Mouse (Mus musculus): ENCODE measurements at regions not wholly inside any gene's neighbourhood (a gene's known extent, or its start where the extent isn't known, plus 50 kb on each side); places are given as distances from the start of the nearest gene placed in this dataset.

DNA sequence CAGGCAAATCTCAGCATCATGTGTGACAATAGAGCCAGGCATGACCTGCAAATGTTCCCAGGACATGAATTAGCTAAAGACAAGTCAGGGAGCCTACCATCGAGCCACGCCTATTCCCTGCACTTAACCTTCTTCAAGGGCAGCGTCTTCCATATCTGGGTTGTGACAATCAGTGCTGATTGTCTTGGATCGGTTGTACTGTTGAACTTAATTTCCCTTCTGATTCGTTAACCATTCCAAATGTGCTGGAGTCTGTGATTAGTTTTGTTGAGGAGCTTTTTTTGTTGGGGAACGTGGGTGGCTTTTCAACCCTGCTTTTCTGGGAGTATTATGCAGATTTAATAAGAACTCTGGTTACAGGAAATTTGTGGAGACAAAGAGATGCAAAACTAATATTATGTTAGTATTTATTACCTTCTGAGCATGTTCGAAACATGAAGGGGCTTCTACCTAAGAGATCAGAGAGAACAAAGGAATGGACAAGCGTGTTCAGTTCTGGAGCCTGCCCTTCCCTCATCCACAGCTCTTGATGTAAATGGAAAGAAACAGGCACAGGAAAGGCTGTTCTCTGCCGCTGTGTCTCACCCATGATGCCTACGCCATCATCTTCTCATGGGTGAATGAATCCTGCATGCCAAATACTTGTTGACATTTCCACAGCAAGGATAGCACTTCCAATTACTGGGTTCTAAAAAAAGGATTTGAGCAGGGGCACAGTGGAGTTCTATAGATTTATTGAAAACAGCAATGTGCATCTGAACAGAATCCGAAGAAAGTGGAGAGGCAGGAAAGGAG is 313.4 kb upstream of the Tle4 start:
- no peak for DNase-seq (ENCODE audit: inconsistent age in 2 of 2, low spot score in 1 of 2)

DNA sequence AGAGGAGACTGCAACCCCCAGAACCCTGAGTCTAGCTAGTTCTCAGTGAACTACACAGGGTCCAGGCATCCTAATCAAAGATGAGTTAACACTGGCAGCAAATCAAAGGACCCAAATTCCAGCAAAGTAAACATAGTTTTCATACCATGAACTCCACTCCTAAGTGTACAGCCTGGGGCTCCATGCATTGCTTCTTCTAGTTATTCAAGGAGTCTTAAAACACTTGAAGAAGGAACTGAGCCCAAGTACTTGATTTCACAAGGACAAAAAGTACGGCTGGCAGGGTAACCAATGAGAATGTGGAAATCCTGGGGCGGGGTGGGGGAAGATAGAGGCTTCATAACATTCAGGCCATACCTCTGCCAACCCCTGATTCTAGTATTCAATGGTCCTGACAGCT is 297.0 kb upstream of the Tle4 start:
- DNase-seq (ENCODE audit: inconsistent age in 2 of 2, low spot score in 1 of 2): no peak

DNA sequence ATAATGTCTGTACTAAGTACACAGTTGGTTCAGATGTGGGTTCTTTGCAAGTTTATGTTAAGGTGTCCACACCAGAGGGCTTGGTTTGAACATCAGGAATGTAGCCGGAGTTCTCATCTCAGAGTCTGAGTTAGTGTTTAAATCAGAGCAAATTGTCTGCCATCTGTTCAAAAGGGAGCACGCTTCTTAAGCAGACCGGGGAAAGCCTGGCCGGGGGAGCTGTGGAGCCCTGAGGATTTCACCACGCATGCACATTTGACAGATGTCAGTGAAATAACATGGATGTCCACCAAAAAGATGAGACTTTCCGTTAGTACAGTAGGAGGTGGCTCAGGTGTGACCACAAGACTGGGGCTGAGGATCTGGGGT is 294.5 kb upstream of the Tle4 start:
- DNase-seq (ENCODE audit: inconsistent age in 2 of 2, low spot score in 1 of 2): no peak

DNA sequence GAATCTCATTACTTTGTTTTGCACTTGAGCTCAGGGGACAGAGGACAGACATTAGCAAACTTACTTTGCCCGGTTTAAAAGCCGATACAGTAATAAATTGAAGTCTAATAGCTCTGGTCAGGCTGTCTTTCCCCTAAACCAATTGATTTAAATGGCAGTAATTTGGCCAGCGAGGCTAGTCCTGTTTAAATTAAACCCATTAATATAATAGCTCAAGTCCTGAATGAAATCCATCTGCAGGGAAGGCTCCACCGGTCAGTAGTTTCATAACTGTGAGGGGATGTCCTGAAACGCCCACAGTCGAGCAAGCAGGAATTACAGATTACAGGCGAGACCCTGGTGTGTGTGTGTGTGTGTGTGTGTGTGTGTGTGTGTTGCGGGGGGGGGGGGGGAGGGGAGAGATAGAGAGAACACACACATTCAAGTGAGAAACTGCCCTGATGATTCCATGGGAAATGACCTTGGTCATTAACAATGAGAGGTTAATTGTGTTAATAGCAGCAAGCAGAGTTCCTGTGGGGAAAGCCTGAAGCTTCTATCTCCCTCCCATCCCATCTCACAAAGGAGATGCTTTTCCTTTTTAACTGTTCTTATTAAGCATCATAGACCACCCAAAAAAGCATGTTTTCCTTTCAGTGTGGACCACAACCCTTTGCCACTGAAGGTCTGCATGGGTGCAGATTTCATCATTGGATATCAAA is 294.0 kb upstream of the Tle4 start:
- no peak for DNase-seq (ENCODE audit: inconsistent age in 2 of 2, low spot score in 1 of 2)

DNA sequence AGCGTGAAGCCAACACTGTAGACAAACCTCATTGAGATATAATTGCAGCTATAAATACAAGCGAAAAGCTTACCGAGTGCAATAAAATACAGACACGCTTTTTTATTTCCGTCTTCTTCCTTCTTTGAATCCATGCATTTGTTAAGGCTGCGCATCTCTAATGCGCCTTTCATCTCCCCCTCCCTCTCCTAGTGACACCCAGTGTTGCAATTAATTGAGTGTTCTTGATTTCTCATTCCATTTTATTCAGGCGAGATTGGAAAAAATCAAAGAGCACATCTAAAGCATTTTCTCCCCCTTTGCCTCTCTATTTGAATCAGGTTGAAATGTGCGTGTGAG is 293.2 kb upstream of the Tle4 start:
- DNase-seq (ENCODE audit: inconsistent age in 2 of 2, low spot score in 1 of 2): no peak

DNA sequence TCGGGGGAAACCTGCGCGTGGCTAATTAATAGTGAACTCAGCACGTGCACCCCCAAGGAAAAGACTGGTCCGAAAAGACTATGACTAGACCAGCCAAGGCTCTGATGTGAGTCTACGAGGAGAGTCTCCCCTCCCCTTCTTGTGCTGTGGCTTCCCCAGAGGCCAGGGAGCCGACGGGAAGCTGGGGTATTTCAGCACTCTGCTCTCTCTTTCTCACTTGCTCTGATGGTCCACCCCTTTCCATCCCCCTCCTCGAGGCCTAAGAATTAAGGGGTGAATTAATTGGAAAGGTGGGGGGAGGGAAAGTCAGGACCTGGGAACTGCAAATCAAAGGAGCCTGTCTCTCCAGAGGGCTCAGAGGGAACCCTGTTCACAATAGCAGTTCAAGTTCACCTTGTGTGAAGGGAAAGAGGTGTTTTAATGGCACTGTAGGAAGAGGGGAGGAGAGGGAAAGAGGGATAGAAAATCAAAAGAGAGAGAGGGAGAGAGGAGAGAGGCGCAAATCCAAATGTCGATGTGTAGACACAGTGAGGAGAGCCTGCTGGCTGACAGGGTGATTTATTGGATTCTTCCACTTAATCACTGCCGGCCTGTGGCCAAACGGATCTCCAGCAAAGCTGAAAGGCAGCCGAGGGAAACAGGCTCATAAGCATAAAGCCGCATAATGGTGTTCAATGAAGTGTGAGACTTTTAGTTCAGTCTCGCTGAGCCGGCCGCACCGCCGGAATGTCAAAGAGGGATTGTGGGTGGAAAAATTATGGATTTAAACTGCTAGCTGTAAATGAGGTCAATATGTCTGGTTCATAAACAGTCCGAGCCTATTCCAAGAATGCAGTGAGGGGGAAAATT is 292.6 kb upstream of the Tle4 start:
- peak; percentile 27 to 75 for DNase-seq (ENCODE audit: inconsistent age in 2 of 2, low spot score in 1 of 2)

DNA sequence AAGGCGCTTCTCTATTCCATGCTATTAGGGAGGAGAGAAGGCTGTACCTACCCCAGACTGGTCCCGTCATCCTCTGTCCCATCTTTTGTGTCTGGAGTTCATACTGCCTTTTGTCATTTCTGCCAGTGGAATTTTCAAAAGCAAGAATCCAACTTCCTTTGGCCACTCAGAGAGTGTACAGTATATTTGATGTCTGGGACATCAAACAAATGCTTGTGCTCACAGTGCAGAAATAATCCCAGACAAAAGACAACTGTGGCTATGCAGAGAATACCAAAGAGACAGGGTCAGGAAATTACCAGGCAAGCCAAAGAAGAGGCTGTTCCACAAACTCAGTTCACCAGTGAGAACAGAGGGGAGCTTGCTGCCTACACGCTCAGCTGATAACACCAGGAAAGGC is 291.9 kb upstream of the Tle4 start:
- DNase-seq (ENCODE audit: inconsistent age in 2 of 2, low spot score in 1 of 2): no peak

DNA sequence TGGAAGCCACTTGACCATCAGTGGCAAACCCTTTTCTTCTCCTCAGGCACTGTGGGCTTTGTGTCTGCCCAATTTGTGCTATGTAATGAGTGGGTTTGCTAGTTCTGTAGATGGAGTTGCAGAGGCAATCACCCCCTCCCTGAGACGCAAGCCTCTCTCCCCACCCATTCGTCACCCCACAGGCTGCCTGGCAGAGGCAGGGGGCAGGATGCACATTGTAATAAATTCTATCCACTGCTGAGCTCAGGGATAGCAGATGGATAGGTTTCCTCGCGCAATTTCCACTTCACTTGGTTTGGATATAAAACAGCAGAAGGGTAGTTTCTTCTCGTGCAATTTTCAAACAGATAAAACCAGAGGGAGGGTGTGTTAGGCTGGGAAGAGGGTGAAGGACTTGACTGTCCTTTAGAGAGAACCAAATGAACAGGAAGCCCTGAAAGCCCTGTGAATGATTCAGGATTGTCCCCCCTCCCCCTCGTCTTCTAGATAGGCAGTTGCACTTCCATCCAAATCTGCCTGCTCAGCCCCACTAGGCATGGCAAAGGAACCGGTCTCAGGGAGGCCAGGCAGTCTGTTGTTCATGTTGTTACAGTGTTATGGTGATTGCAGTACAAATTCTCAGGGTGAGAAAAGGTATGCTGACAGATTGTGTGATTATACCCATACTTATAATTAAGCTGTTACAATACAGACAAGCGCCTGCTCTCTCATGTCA is 286.0 kb upstream of the Tle4 start:
- no peak for DNase-seq (ENCODE audit: inconsistent age in 2 of 2, low spot score in 1 of 2)

DNA sequence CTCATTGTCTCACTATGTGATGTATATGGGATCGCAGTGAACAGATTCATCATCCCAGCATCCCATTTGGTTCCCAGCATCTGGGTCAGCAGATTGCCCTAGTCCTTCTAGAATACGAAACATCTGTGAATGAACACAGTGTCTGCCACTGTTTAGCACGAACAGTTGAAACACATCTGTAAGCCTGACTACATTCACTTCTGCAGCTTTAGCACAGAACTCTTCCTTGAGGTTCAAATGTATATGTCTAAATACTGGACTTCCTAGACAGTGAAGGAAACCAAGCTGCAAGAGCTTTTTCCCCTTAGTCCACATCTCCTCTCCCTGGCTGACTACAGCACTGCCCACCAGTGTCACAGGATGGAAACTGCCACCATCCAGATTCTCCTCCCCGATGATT is 283.0 kb upstream of the Tle4 start:
- no peak for DNase-seq (ENCODE audit: inconsistent age in 2 of 2, low spot score in 1 of 2)

DNA sequence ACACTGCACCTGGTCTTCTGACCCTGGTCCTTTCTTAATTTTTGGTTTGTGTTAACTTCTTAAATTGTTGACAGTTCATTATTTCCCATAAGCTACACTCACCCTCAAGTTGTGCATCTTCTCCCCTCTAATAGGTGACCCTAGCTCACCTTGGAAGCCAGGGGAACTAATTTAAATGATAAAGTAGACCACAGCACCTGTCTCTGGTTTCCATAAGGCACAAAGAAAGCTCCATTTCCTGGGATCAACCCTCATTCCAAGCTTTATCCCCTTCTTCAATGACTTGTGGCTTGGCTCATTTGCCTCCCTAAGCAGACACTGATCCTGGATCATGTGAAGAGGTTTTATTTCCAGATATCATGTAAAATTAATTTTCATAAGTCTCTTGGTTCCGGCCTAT is 276.1 kb upstream of the Tle4 start:
- DNase-seq (ENCODE audit: inconsistent age in 2 of 2, low spot score in 1 of 2): no peak

DNA sequence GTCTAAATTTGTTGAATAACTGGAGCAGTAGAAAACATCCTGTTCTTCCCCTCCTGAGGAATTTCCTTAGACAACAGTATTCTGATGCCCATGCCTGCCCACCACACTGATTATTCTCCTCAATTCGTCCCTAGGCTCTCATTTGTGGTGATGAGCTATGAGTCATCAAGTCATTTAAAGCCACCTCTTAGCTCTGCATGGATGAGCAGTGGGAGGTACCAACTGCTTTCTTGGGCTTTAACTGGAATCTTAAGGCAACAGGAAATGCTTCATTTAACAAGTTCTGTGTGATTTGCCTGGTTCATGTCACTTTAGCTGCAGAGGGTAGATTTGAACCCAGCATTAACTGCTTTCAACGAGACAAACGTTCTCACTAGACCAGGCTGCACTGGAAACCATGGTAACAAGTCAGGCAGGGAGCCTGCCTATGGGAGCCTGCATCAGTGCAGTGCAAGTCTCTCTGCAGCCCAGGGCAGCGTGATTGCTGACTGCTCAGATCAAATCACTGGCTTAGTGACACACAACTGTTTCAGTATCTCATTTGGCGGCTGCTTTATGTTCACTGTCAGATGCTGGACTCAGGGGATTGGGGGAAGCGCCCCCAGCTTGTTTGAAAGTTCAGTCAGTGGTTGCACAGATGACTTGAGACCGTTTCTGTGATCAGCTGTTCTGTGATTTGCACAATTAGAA is 273.5 kb upstream of the Tle4 start:
- peak in 1 of 2 experiments; percentile 22 for DNase-seq (ENCODE audit: inconsistent age in 2 of 2, low spot score in 1 of 2)

DNA sequence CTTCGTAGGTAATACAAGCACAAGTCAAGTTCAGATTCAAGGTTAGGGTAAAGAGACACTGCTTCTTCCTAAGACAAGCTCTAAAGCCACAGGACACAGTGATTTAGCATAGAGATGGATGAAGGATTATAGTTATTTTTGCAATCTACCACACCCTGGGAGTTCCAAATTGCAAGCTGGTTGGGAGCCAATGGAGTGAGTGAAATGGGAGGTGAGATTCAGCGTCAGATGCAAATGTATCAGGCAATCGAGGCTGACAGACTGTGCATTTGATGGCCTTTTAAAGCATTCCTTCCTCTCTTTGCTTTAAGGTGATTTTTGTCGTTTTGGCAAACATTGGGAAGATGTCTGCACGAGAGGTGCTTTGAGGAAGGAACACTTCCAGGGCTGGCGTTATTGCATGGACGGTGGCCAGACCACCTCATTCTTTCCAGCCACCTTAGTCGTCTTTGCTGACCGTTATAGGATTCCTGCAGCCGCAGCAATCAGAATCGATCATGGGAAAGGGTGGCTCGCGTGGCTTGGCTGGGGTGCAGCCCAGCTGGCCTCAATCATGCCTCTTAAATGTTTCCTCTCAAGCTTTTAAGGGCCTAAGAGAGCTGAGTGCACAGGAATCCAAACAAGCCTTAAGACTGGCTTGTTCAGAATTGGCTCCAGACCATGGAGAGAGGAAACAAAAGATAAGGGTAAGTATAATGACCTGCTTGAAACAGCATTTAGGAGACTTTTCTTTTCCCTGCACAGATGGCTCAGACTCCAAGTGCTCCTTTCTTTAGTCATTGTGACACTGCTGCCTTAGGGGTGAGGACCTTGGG is 265.0 kb upstream of the Tle4 start:
- DNase-seq (ENCODE audit: inconsistent age in 2 of 2, low spot score in 1 of 2): no peak

DNA sequence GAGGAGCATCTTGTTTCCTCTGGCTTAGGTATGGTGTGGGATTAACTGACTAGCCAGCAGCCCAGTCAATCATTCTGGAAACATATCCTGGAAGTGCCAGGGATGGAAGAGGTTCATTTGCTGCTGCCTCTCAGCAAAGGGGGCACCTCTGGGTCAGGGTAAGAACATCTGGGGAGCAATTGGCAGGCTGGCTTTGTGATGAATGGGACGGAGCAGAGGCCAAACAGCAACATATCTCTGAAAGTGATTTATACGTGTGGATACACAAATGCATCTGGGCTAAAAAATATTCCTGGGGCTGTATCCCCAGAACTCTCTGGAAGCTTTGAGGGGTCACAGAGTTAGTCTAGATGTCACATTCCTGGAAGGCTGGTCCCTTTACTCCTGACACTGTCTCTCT is 257.2 kb upstream of the Tle4 start:
- no peak for DNase-seq (ENCODE audit: inconsistent age in 2 of 2, low spot score in 1 of 2)

DNA sequence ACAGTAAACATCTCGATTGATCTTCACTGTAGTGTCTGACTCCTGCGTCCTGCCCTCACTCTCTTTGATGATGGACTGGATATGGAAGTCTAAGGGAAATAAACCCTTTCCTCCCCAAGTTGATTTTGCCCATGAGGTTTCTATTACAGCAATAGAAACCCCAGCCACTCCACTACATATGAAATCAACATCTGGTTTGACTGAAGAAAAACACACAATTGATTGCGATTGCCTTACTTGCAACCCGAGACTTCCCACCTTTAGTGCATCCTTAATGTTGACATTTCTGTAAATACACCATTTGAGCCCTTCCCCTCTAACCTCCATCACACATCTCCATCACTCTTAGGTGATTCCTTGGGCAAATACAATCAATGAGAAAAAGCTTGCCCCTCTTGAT is 255.6 kb upstream of the Tle4 start:
- no peak for DNase-seq (ENCODE audit: inconsistent age in 2 of 2, low spot score in 1 of 2)

DNA sequence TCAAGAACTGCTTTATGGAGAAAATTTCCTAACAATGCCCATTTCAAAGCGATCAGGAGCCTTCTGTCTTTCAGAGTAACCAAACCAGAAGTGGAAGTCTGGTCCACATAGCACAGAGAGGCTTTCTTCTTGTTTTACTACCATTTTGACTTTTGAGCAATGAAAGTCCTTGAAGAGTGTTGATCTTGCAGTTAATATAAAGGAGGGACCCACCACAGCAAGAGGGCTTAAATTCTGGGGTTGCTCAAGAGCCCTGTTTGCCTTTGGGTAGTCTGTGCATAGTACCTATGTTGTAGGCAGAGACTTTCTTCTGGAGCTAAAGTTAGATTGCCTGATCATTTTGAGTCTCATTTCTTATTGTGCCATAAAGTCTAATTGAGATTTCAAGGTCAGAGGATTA is 251.7 kb upstream of the Tle4 start:
- DNase-seq (ENCODE audit: inconsistent age in 2 of 2, low spot score in 1 of 2): no peak

DNA sequence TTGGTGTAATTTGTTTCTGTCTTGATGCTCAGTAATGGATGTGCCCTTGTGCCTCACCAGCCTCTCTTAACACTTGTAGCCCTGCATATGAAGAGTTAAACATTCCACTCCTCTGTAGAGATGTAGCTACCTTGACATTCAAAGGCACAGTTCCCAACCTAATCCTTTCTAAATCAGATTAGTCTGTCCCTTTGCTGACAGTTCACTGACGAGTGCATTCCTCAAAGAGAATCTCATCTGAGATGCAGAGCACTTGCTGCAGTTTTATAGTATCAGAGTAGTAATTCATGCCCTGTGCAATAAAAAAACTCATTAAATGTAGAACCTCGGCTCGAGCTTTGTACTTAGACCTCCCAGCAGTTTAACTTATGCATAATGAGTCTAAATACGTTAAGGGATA is 249.3 kb upstream of the Tle4 start:
- DNase-seq (ENCODE audit: inconsistent age in 2 of 2, low spot score in 1 of 2): peak in 1 of 2 experiments; percentile 47

DNA sequence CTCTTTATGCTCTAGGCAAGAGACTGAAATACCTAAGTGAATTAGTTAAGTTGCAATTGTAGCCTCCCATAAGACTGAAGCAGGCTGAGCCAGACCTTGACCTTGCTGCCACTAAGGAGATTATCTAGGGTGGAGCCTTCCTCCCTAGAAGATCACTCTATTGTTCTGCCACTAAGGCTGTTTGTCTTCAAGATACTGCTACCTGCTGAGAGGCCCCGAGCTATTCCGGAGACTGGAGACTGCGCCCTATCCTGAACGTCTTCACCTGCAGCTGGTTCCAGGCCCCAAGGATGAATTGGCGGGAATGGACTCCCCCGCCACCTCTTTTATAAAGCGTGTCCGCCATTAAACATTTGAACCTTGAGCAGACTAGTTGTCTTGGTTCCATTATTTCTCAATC is 237.8 kb upstream of the Tle4 start:
- no peak for DNase-seq (ENCODE audit: inconsistent age in 2 of 2, low spot score in 1 of 2)

DNA sequence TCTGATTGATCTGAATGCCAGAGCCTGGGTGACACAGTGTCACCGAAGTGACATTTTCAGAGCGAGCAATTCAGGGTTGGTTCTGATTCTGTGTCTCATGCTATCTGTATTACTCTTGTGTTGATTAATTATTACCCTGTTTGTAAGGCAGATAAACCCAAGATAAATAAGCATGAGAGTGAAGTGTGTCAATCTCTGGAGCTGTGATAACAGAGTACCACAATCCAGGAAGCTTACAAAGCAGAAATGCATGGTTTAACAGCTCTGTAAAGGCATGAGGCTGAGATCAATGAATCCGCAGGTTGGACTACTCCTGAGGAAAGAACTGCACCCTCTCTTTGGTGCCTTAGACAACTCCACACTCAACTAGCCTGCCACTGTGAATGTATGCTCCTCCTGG is 218.5 kb upstream of the Tle4 start:
- DNase-seq (ENCODE audit: inconsistent age in 2 of 2, low spot score in 1 of 2): no peak

DNA sequence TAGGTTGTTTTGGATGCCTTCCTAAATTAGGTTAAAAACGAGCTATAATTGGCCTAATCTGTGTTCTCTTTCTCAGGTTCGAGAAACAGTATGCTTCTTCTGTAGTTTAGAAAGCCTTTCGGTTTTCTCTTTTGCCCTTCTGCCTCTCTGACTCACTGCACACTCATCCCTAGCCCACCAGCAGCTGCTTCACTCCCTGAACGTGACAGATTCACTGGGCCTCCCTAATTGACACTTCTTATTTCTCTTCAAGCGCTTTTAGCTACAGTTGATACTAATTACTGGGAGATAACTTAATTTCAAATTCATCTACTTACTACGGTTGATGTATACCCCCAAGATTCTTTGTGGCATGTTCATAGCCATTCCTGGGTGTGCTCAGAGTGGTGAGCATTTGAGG is 208.9 kb upstream of the Tle4 start:
- no peak for DNase-seq (ENCODE audit: inconsistent age in 2 of 2, low spot score in 1 of 2)

Data from adrenal gland, adult (tissue).